ENCODE assay signal across 10 mouse cellular contexts in genomic region chr10:83724351-83725059, GRCm38 (mm10). TPM values are rescaled to one million over a fixed set of nuclear protein-coding genes. Genes with fewer than 3 reads are reported as not detected.
DNase-seq lines count a peak whose midpoint lies in the region; ATAC-seq and TF ChIP-seq lines count a peak whose summit lies in the region.
"Had no signal": no experiment of that assay in that cellular context is flagged by ENCODE, and none has a peak within 500 bp of the region (broad histone marks: within the 10 kb centered on the region; RNA-seq: fewer than 3 reads in every experiment).

No protein-coding gene starts in this region.

- TF ChIP-seq CTCF in liver, adult 2 months (IDR thresholded peaks at IDR 0.05; ENCODE audit: low read depth, low read length): peak; percentile 38
- TF ChIP-seq CTCF in MEL (IDR thresholded peaks at IDR 0.05 in 2 of 3, conservative IDR thresholded peaks at IDR 0.05 in 1 of 3; ENCODE audit: control insufficient read depth in 1 of 3, insufficient read depth in 1 of 3, low read depth in 2 of 3, low read length in 3 of 3, poor library complexity in 1 of 3, severe bottlenecking in 1 of 3): peak; percentile 52 to 61 (median 57)

- H3K4me2 ChIP-seq in liver, embryonic 12.5 days: no peak overlapping the region

- WGBS in liver, adult 2 months: 91% methylated on average over 15 of the region's 15 CpGs
- WGBS in liver, embryonic 12.5 days (ENCODE audit: insufficient replicate concordance): 70% methylated on average over 15 of the region's 15 CpGs
- 76% methylated on average over 15 of the region's 15 CpGs for WGBS in large intestine, adult 2 months

- no peaks in the 10 kb centered on the region for H3K36me3 ChIP-seq in liver, adult 2 months (ENCODE audit: control insufficient read depth, insufficient read depth, low read length)
- no peaks in the 10 kb centered on the region for H3K36me3 ChIP-seq in liver, embryonic 12.5 days
- H3K36me3 ChIP-seq in MEL (ENCODE audit: control insufficient read depth in 1 of 2, insufficient read depth in 2 of 2, low read length in 2 of 2): no peaks in the 10 kb centered on the region

- TF ChIP-seq POLR2A in liver, adult 2 months (IDR thresholded peaks at IDR 0.05; ENCODE audit: extremely low read depth, insufficient read depth, low read length): no peak
- TF ChIP-seq POLR2A in MEL (IDR thresholded peaks at IDR 0.05; ENCODE audit: control insufficient read depth in 1 of 2, insufficient read depth in 1 of 2, low read depth in 1 of 2, low read length in 2 of 2, poor library complexity in 1 of 2): no peak

- no peak for ATAC-seq in liver, embryonic 12.5 days

- no peak overlapping the region for H3K9ac ChIP-seq in liver, adult 2 months (ENCODE audit: low read depth, low read length)
- H3K9ac ChIP-seq in liver, embryonic 12.5 days: no peak overlapping the region
- H3K9ac ChIP-seq in MEL (ENCODE audit: control insufficient read depth, low read depth, low read length, poor library complexity, severe bottlenecking): no peak overlapping the region

- H3K27me3 ChIP-seq in liver, adult 2 months (ENCODE audit: control insufficient read depth, insufficient read depth, low read length): peaks cover 2% of the 10 kb centered on the region; the same call in 1 of the 2 replicates
- H3K27me3 ChIP-seq in liver, embryonic 12.5 days (replicated peaks): peaks cover 28% of the 10 kb centered on the region
- H3K27me3 ChIP-seq in MEL (ENCODE audit: control insufficient read depth in 1 of 2, insufficient read depth in 2 of 2, low read length in 2 of 2): no peaks in the 10 kb centered on the region

- H3K9me3 ChIP-seq in liver, embryonic 12.5 days (replicated peaks): no peaks in the 10 kb centered on the region; the same call in 1 of the 2 replicates
- H3K9me3 ChIP-seq in MEL (replicated peaks; ENCODE audit: insufficient read depth, low read length): no peaks in the 10 kb centered on the region

- H3K4me3 ChIP-seq in liver, adult 2 months (ENCODE audit: insufficient read depth, low read depth, low read length): no peak overlapping the region
- no peak overlapping the region for H3K4me3 ChIP-seq in liver, embryonic 12.5 days
- no peak overlapping the region for H3K4me3 ChIP-seq in MEL (ENCODE audit: control insufficient read depth in 1 of 2, insufficient read depth in 1 of 2, low read depth in 2 of 2, low read length in 2 of 2)

- no peak overlapping the region for H3K27ac ChIP-seq in liver, adult 2 months (replicated peaks; ENCODE audit: insufficient read depth, low read depth, low read length)
- no peak overlapping the region for H3K27ac ChIP-seq in liver, embryonic 12.5 days
- H3K27ac ChIP-seq in MEL (ENCODE audit: control insufficient read depth, low read depth, low read length): no peak overlapping the region

- TF ChIP-seq EP300 in MEL (IDR thresholded peaks at IDR 0.05; ENCODE audit: low read depth in 1 of 2, low read length in 2 of 2): no peak

- peak; percentile 25 for TF ChIP-seq RAD21 in MEL (IDR thresholded peaks at IDR 0.05; ENCODE audit: low read depth, low read length)

- peaks cover 4% of the 10 kb centered on the region; the same call in 1 of the 2 replicates for H3K4me1 ChIP-seq in liver, adult 2 months (ENCODE audit: control insufficient read depth, insufficient read depth, low read length)
- peaks cover 8% of the 10 kb centered on the region for H3K4me1 ChIP-seq in liver, embryonic 12.5 days
- H3K4me1 ChIP-seq in MEL (ENCODE audit: control insufficient read depth in 1 of 2, insufficient read depth in 2 of 2, low read length in 2 of 2): no peaks in the 10 kb centered on the region

- H3K79me2 ChIP-seq in liver, adult 2 months (ENCODE audit: control insufficient read depth, insufficient read depth, low read length): no peaks in the 10 kb centered on the region
- H3K79me2 ChIP-seq in MEL (ENCODE audit: control insufficient read depth, insufficient read depth, low read length, poor library complexity): no peaks in the 10 kb centered on the region

- peak; percentile 36 for DNase-seq in embryo, embryonic 10.5 days (ENCODE audit: low spot score)
- DNase-seq in embryo, embryonic 10 days (ENCODE audit: low spot score): no peak
- no peak for DNase-seq in liver, adult 2 months (ENCODE audit: extremely low read depth, low read depth, low spot score)
- peak; percentile 40 for DNase-seq in MEL (ENCODE audit: low read depth, low spot score)
- DNase-seq in large intestine, adult 2 months (ENCODE audit: low read depth, low spot score): peak; percentile 47
- no peak for DNase-seq in layer of hippocampus, adult 18-20 months (ENCODE audit: low spot score in 2 of 2)
- no peak for DNase-seq in kidney, postnatal 36 days
- DNase-seq: adrenal gland, adult 8-10 months; B cell, adult 2 months had no signal

TF ChIP-seq in MEL, 35 proteins besides CTCF, POLR2A, EP300 and RAD21:
- TF ChIP-seq SMC3 (IDR thresholded peaks at IDR 0.05; ENCODE audit: low read depth, low read length): peak; percentile 55
- TF ChIP-seq TBP (IDR thresholded peaks at IDR 0.05; ENCODE audit: low read depth, low read length): no peak

RNA-seq across cellular contexts. Expression of gene 1500009L16Rik, which starts 1.8 kb away (rescaled TPM):
- not detected in 2 replicates for total RNA-seq in liver, adult 2 months (2014; rRNA removed)
- polyA plus RNA-seq in liver, adult 2 months (2012; rRNA removed): 0.12 TPM in 1 of 2 replicates, not detected in the other
- 3.5 and 4.9 TPM in 2 replicates for polyA plus RNA-seq in liver, embryonic 12.5 days (2016; fragmentation: Nextera tagmentation; extraction: Ambion mirVana)
- total RNA-seq in MEL (2012; rRNA removed): not detected in 2 replicates
- polyA plus RNA-seq in MEL (2012; ENCODE audit: insufficient read depth in 1 of 2, insufficient read length in 2 of 2, low read depth in 1 of 2, low replicate concordance in 2 of 2, missing spikeins in 1 of 2): not detected
- polyA plus RNA-seq in large intestine, adult 2 months (2012; rRNA removed): 3.5 and 4.5 TPM in 2 replicates
- total RNA-seq in layer of hippocampus, adult 18-20 months (2021): 10 to 100 TPM; 17.2 to 20.5 TPM

Comparison
In these comparisons a context has a peak if more than half of its experiments do, and no peak if none do; other contexts are left out.
1. DNase-seq: peak in embryo, embryonic 10.5 days (single experiment), MEL (single experiment) and large intestine, adult 2 months (single experiment); none in embryo, embryonic 10 days (single experiment), liver, adult 2 months (single experiment), layer of hippocampus, adult 18-20 months (0 of 2) and kidney, postnatal 36 days (0 of 2).